Mouse (Mus musculus): ENCODE measurements around the gene Mif4gd. TPM values are rescaled to one million over a fixed set of nuclear protein-coding genes. Genes with fewer than 3 reads are reported as not detected.

Gene Mif4gd
- total RNA-seq, 2 experiments from 2014 or later, result 45.5 to 56.9 TPM

DNA sequence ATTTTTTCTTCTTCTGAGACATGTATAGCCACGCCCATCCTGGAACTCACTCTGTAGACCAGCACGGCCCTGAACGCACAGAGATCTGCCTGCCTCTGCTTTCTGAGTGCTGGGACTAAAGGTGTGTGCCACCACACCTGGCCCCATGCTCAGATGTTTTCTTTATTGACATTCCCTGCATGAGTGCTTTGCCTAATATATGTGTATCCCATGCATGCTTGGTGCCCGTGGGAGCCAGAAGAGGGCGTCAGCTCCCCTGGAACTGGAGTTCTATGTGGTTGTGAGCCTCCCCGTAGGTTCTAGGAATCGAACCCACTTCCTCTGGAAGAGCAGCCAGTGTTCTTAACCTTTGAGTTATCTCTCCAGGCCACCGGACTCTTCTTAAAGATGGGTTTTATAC lies 22.3 kb upstream of the Mif4gd start:
- no peak for DNase-seq (ENCODE audit: low spot score)
- intact Hi-C loops (cut with DNase I), result no loop called here

- intact Hi-C loops (cut with DNase I), result no loop called here
- DNase-seq (ENCODE audit: low spot score), result no peak
Observed at GRCm38 (mm10) chr11:115634109-115634508, 21.3 kb upstream of the Mif4gd start.

GRCm38 (mm10) chr11:115632862-115633261 lies 20.1 kb upstream of the Mif4gd start:
- intact Hi-C loops (cut with DNase I), result no loop called here
- DNase-seq (ENCODE audit: low spot score), result no peak

- intact Hi-C loops (cut with DNase I), result no loop called here
- DNase-seq (ENCODE audit: low spot score), result no peak
Observed at GRCm38 (mm10) chr11:115632247-115632646, 19.5 kb upstream of the Mif4gd start.

GRCm38 (mm10) chr11:115631505-115631890 lies 18.7 kb upstream of the Mif4gd start:
- DNase-seq (ENCODE audit: low spot score), result no peak
- intact Hi-C loops (cut with DNase I), result no loop called here

GRCm38 (mm10) chr11:115630532-115631504 lies 18.0 kb upstream of the Mif4gd start:
- intact Hi-C loops (cut with DNase I), result no loop called here
- DNase-seq (ENCODE audit: low spot score), result peak; percentile 36

GRCm38 (mm10) chr11:115629734-115630531 lies 17.2 kb upstream of the Mif4gd start:
- DNase-seq (ENCODE audit: low spot score), result no peak
- intact Hi-C loops (cut with DNase I), result no loop called here

DNA sequence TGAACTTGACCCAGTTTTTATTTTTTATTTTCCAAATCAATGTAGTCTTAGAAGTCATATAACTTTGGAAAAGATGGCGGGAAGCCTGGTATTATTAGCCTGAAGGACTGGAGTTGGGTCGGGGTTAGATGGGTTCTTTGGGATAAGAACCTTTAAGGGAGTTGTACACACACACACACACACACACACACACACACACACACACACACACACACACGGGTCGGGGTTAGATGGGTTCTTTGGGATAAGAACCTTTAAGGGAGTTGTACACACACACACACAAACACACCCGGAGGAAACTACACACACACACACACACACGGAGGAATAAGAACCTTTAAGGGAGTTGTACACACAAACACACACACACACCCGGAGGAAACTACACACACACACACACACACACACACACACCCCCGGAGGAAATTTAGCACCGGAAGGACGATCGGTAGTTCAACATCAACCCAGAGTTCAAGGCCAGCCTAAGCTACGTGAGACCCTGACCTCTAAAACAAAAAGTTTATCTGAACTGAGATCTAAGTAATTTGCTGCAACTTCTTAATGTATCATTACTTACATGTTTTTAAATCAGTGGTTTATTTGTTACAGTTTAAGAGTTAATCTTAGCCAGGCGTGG lies 15.8 kb upstream of the Mif4gd start:
- DNase-seq (ENCODE audit: low spot score), result no peak

DNA sequence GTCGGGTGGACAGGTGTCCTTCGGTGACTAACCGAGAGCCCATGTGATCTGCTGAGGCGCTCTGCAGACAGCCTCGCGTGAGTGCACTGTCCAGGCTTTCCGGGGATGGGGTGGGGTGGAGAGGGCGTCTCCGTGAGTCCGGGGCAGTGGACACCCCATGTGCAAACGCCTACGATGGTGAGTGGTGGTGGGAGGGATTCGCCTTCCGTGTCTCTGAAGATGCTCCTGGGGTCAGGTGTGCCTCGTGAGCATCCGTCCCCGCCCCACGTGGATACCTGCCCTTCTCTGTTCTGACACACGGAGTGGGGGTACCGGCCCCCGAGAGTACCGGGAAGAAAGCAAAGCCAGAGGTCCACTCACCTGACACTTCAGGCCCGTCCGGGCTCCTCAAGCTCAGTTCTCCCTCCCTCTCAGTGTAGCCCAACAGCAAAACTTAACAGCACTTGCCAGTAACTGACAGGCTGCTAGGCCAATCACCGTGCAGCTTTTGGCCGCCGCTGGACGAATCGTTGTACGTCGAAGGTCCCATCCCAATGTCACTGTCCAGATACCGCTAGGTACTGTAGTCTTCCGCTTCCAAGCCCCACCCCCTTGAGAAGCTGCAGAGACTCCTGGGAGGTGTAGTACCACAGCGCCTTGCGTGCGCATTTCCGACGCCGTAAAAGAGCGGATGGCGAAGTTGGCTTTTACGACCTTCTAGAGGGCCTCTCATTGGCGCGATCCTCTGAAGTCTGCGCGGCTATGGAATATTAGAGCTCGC lies 15.1 kb upstream of the Mif4gd start, which contains the start of gene Slc25a19:
Gene Slc25a19, minus strand, starts transcription at position 591 of the 760 bp plus-strand sequence.
- intact Hi-C loops (cut with DNase I), result no loop called here
- peak; percentile 99 for DNase-seq (ENCODE audit: low spot score)

More for the DNA sequence above, 15.8 kb upstream of the Mif4gd start:
- intact Hi-C loops (cut with DNase I), result no loop called here

GRCm38 (mm10) chr11:115626824-115627616 lies 14.3 kb upstream of the Mif4gd start:
- intact Hi-C loops (cut with DNase I), result no loop called here
- no peak for DNase-seq (ENCODE audit: low spot score)

DNA sequence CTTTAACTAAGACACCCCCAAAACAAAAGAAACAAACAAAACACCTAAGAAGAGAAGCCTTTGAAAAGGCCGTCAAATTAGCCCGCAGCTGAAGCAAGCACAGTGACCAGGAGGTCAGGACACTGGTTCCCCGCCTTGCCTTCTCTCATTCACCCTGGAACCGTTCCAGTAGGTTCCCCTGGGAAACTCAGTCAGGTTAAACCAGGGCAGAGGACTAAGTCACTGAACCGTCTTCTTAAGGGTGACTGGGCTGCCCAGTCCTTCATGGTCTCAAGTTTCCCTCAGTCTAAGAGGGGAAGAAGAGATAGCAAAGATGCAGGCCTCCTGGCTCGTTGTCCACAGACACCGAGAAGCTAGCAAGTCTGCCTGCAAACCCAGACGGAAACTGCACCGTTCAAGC lies 13.1 kb upstream of the Mif4gd start:
- intact Hi-C loops (cut with DNase I), result no loop called here
- no peak for DNase-seq (ENCODE audit: low spot score)

DNA sequence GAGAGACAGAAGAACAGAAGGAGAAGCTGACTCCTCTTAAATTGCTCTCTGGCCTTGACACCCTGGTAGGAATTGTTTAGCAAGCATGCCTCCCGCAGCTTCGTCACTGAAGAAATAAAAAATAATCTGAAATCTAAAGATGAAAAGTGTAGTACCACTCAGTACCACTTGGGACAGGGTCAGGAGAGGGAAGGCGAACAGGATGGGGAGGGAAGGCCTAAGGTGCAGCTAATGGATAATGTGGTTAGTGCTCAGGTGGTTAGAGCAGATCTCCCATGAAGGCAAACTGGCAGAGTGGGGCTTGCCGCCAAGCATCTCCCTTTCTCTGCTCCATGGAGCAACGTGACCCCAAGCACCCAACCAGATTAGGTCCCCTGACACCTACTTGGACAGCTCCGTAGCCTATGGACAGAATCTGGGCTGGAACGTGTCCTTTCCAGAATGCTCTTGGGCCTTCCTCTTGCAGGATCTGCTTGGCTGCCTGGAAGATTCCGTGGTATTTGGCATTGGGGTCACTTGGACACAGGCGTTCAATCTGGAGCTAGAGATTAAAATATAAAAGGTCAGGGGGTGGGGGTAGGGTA lies 10.8 kb upstream of the Mif4gd start:
- DNase-seq (ENCODE audit: low spot score), result no peak
- intact Hi-C loops (cut with DNase I), result no loop called here

DNA sequence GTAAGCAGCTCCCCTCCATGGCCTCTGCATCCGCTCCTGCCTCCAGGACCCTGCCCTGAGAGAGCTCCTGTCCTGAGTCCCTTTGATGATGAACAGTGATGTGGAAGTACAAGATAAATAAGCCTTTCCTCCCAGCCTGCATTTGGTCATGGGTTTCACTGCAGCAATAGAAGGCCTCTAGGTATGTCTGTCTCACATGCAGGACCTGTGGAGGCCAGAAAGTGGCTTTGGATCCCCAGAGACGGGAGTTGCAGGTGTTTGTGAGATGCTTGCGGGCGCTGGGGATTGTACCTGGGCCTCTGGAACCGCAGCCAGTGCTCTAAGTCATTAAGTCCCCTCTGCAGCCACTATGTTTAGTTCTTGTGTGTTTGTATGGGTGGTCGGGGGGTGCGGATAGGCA lies 7.2 kb upstream of the Mif4gd start:
- DNase-seq (ENCODE audit: low spot score), result no peak
- intact Hi-C loops (cut with DNase I), result no loop called here

GRCm38 (mm10) chr11:115618732-115619516 lies 6.2 kb upstream of the Mif4gd start:
- no peak for DNase-seq (ENCODE audit: low spot score)
- intact Hi-C loops (cut with DNase I), result no loop called here

DNA sequence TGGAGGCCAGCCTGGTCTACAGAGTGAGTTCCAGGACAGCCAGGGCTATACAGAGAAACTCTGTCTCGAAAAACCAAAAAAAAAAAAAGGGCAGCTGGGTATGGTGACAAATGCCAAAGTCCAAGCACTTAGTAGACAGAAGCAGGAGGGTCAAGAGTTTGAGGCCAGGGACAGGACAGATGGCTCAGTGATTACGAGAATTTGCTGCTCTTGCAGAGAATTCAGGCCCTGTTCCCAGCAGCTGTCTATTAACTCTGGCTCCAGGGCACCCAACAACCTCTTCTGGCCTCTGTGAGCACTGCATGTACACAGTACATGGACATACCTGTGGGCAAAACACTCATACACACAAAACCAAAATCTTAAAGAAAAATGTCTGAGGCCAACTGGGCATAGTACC lies 5.2 kb upstream of the Mif4gd start:
- DNase-seq (ENCODE audit: low spot score), result no peak
- intact Hi-C loops (cut with DNase I), result no loop called here

GRCm38 (mm10) chr11:115616893-115617292 lies 4.1 kb upstream of the Mif4gd start:
- intact Hi-C loops (cut with DNase I), result no loop called here
- no peak for DNase-seq (ENCODE audit: low spot score)

DNA sequence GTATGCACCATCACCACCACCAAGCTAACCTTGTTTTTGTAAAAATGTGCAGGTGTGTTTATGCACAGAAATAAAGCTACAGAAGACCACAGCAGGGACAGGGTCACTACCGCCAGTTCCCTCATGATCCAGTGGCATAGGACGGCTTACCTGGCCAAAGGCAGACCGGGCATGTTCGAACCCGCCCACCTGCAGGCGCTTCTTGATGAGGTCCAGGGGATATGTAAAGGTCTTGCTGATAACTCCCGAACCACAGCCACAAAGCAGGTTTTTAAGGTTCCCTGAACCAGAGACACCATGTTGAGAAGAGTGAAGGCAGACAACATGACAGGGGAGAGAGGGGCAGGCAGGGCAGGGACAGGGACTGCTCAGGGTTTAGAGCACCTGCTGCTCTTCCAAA lies 3.6 kb upstream of the Mif4gd start:
- intact Hi-C loops (cut with DNase I), result no loop called here
- DNase-seq (ENCODE audit: low spot score), result no peak

DNA sequence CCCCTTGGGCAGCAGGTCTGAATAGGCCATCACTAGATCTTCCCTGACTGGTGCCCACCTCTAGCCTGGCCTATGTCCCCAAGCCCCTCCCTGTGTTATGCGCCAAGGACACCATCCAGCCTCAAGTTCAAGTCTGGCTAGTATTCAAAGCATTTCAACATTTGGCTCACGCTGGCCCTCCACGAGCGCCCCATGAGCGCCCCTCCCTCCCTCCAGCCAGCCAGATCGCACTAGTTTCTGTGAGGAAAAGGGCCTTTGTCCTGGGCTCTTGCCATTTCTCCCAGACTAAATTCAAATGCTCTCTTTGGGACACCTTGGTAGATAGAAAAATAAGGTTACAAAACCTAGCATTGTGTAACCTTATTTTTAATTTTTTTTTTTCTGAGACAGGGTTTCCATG lies 3.1 kb upstream of the Mif4gd start:
- intact Hi-C loops (cut with DNase I), result no loop called here
- peak; percentile 27 for DNase-seq (ENCODE audit: low spot score)
